Mouse (Mus musculus) ES-Bruce4 (cell line): ENCODE measurements around the gene E4f1.

Experiments
- CTCF ChIP-seq: IDR thresholded peaks from one replicate; pipeline ENCODE4 v1.8.1; 2011; ENCODE audit warnings: low read depth, low read length
- EP300 ChIP-seq: IDR thresholded peaks from 2 replicates; pipeline ENCODE4 v1.6.1; 2011; ENCODE audit warnings: low read depth, low read length; ENCODE audit not compliant: insufficient read depth
- POLR2A ChIP-seq: IDR thresholded peaks from one replicate; pipeline ENCODE4 v1.8.1; 2011; ENCODE audit warnings: low read length; ENCODE audit not compliant: insufficient read depth

- TF ChIP-seq POLR2A (no peak), CTCF (no peak), EP300 (no peak)
These were observed 801 bp upstream of the E4f1 start for GRCm38 (mm10) chr17:24470701-24471527.
